Mouse (Mus musculus) C2C12 (cell line): ENCODE data around the gene Pex10.

Experiments
- CEBPB ChIP-seq: IDR thresholded peaks from one replicate; pipeline ENCODE4 v1.6.1; 2011; ENCODE audit warnings: low read depth, mild to moderate bottlenecking, control low read depth, moderate library complexity
- CTCF ChIP-seq: IDR thresholded peaks from one replicate; pipeline ENCODE4 v1.5.1; 2011; ENCODE audit not compliant: control insufficient read depth, insufficient read depth, insufficient read length
- MAX ChIP-seq: IDR thresholded peaks from one replicate; pipeline ENCODE4 v1.6.1; 2011; ENCODE audit warnings: mild to moderate bottlenecking, control low read depth
- USF1 ChIP-seq: IDR thresholded peaks from one replicate; pipeline ENCODE4 v1.6.1; 2011; ENCODE audit warnings: low read depth, mild to moderate bottlenecking, control low read depth, moderate library complexity

DNA sequence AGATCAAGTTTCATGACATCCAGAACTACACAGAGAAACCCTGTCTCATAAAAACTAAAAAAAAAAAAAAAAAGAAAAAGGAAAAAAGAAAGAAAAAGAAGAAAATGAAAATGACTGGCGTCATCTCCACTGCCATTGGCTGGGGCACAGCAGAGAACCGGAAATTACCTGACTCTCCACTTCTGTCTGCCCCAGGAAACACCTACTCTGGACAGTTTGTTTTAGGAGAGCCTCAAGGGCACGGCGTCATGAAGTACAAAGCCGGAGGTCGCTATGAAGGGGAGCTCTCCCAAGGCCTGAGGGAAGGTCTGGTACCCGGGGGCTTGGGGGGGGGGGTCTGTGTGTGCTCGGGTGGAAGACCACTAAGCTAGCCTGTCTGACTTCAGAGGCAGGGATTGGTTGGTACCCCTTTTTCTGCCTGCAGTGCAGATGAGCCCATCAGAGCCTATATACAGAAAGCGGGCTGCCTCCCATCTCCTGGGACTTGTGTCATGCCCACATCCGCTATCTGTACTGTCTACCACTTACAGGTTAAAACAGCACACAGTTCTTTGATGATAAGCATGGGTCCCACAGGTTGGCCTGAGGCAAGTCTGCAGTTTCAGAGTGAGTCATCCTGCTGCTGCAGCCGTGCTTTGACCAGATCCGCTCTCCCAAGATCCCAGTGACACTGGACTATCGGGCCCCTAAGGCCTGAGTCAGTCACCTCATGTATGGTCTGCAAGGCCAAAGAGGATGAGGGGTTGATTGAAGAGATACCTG is 24.1 kb downstream of the Pex10 start:
- no peak for TF ChIP-seq CTCF
- TF ChIP-seq USF1 = no peak
- TF ChIP-seq MAX = no peak
- no peak for TF ChIP-seq CEBPB
